Mouse (Mus musculus) thymus, adult 2 months (tissue): ENCODE results near the gene Plekhg3.

Source experiments
- CTCF ChIP-seq: fragments of 200-500 bp; IDR thresholded peaks from 2 replicates; pipeline ENCODE4 v1.5.1; 2012; ENCODE audit warnings: mild to moderate bottlenecking, control low read depth, low read length, moderate library complexity, borderline replicate concordance; ENCODE audit not compliant: control insufficient read depth, poor library complexity, insufficient read depth; ENCODE audit errors: extremely low read depth
- POLR2A ChIP-seq: fragments of 200-500 bp; IDR thresholded peaks from 2 replicates; pipeline ENCODE4 v1.6.1; 2012; ENCODE audit warnings: mild to moderate bottlenecking, low read length, control low read depth, moderate library complexity; ENCODE audit not compliant: control insufficient read depth, poor library complexity, insufficient read depth; ENCODE audit errors: extremely low read depth

DNA sequence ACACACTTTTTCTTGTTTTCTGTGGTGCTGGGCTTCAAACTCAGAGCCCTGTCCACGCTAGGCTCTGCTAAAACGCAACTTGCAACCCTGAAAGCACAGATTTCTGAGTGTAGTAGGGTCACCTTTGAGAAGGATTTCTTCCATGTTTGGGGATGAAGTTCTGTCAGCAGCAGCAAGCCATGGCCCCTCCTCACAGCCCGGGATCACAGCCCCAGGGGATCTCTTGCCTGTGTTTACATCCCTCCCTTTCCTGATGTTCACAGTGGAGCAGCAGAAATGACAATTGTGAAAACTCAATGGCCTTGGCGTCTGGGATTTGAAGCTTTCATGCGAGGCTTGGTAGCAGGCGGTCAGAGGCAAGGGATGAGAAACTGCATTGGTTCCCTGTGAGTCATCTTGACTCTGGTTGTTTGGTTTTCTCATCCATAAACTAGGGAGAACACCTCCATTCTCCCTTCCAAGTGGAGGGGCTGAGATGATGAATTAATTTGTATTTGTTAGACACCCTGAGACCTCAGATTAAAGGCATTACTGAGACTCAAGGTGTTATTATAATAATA is at the start of gene Plekhg3:
- TF ChIP-seq CTCF (no peak), POLR2A (no peak)
